Mouse (Mus musculus) midbrain, embryonic 12.5 days (tissue): ENCODE results near the gene Ifit3b. TPM values are rescaled to one million over a fixed set of nuclear protein-coding genes. Genes with fewer than 3 reads are reported as not detected.

Experiments used
- ATAC-seq: fragments of 200-750 bp; cut with Nextera tagmentation; 2 replicates; pipeline ENCODE4 v1.8.0; 2017; ENCODE audit warnings: low read depth, moderate TSS enrichment, moderate library complexity; ENCODE audit not compliant: low FRiP score
- H3K27ac ChIP-seq: fragments of 300-500 bp; sonication (generic); replicated peaks from 2 replicates; pipeline ENCODE4 v1.5.1; 2016; ENCODE audit warnings: mild to moderate bottlenecking
- H3K27me3 ChIP-seq: fragments of 300-500 bp; sonication (generic); 2 replicates; pipeline ENCODE4 v1.6.1; 2016; ENCODE audit warnings: mild to moderate bottlenecking
- H3K36me3 ChIP-seq: fragments of 300-500 bp; sonication (generic); 2 replicates; pipeline ENCODE4 v1.6.1; 2016
- H3K4me1 ChIP-seq: fragments of 300-500 bp; sonication (generic); 2 replicates; pipeline ENCODE4 v1.6.1; 2016
- H3K4me2 ChIP-seq: fragments of 300-500 bp; sonication (generic); replicated peaks from 2 replicates; pipeline ENCODE4 v1.6.1; 2016; ENCODE audit warnings: mild to moderate bottlenecking, moderate library complexity
- H3K4me3 ChIP-seq: fragments of 300-500 bp; sonication (generic); 2 replicates; pipeline ENCODE4 v1.5.1; 2016; ENCODE audit warnings: mild to moderate bottlenecking
- H3K9ac ChIP-seq: fragments of 300-500 bp; sonication (generic); replicated peaks from 2 replicates; pipeline ENCODE4 v1.6.1; 2016; ENCODE audit warnings: mild to moderate bottlenecking, moderate library complexity
- H3K9me3 ChIP-seq: fragments of 300-500 bp; sonication (generic); 2 replicates; pipeline ENCODE4 v1.6.1; 2016; ENCODE audit warnings: mild to moderate bottlenecking
- WGBS: fragments of 180-500 bp; shearing (Covaris S2); methylation state at CpG from one replicate; pipeline ENCODE4 v1.1.7; 2016; 5-methylcytosine and 5-hydroxymethylcytosine counted together
- polyA plus RNA-seq: library from polyadenylated mRNA; unstranded; fragments of >200 nt; fragmentation: Nextera tagmentation; extraction: Ambion mirVana; gene quantifications from 2 replicates; pipeline ENCODE4 v1.2.1, GENCODE M21; 2016

The Ifit3b gene
- polyA plus RNA-seq, 1 experiment from 2014 or later = 0.15 TPM

DNA sequence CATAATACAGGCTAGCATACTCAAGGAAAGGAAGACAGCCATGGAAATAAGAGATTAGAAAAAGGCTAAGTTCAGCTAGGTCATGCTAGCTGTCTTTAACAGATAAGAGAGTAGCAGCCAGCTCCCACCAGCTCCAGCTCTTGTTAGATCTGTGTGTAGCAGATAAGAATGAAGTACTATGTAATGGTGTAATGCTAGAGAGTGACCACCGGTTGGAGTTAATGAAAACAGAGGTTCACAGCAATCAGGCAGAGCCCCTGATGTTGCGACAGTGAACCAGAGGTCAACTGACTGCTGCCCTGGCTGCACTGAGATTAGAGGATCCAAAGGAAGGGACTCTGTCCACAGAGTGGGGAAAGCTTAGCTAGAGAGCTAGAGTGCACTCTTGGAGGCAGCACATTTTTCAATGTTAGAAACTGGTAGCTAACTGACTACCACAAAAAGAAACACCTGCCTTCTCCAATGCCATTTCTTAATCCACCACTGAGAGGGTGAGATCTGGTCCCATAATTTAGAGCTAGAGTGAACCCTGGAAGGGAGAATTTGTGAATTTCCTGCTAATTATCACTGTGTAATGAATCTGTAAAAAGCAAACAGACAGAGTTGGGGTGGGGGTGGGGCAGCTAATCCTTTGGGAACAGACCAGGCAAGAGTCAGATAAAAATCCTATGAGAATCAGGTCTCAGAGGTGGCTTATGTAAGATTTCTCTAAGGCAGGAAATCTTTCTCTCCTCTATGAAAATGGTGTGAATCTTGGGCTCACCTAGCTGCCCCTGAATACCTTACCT is 48.9 kb downstream of the Ifit3b start:
- H3K4me3 ChIP-seq = no peak overlapping the region
- H3K36me3 ChIP-seq = no peaks in the 10 kb centered on the region
- 24% methylated on average over 2 of the region's 2 CpGs for WGBS
- no peak overlapping the region for H3K9ac ChIP-seq
- H3K27ac ChIP-seq = no peak overlapping the region
- H3K4me2 ChIP-seq = no peak overlapping the region
- no peaks in the 10 kb centered on the region for H3K27me3 ChIP-seq
- H3K9me3 ChIP-seq = no peaks in the 10 kb centered on the region
- peak; percentile 27; the same call in 1 of the 2 replicates for ATAC-seq
- H3K4me1 ChIP-seq = no peaks in the 10 kb centered on the region

DNA sequence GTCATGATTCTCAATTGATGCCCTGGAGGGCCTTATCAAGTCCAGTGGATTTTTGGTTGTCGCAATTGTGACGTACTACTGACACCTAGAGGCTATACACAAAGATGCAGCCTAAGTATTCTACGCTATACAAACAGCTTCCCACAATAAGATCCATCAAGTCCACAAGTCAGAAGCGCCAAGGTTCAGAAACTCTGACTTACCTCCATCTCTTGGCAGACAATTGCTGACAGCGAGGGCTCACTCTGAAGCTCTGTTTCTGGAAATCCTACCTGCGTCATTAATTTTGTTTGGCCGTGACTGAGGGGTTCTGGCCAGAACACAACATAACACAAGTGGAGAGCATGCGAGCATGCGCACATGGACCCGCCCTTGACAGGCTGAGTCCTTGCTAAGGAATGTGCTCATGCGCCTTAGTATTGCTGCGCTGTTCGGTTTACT is 54.3 kb downstream of the Ifit3b start:
- WGBS = 24% methylated on average over 13 of the region's 13 CpGs

DNA sequence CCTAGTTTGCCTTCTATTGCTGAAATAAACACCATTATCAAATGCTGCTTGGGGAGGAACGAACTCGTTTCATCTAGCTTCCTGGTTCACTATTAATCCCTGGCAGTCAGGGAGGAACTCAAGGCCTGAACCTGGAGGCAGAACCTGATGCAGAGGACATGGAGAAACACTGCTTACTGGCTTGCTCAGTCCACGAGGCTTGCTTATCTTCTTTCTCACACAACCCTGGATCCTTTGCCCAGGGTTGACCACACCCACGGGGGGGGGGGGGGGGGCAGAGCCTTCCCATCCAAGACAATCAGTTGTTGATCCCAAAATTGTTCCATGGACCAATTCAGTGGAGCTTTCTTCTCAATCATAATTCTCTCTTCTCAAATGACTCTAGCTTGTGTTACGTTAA is 55.0 kb downstream of the Ifit3b start:
- H3K4me3 ChIP-seq = no peak overlapping the region
- no peaks in the 10 kb centered on the region for H3K36me3 ChIP-seq
- no peaks in the 10 kb centered on the region for H3K4me1 ChIP-seq
- H3K27ac ChIP-seq = no peak overlapping the region
- no peaks in the 10 kb centered on the region for H3K27me3 ChIP-seq
- no peak for ATAC-seq
- no peaks in the 10 kb centered on the region for H3K9me3 ChIP-seq
- H3K9ac ChIP-seq = no peak overlapping the region
- WGBS = 51% methylated on average over 5 of the region's 5 CpGs
- H3K4me2 ChIP-seq = peak overlapping the region; percentile 46; the same call in 1 of the 2 replicates

More for the DNA sequence above, 54.3 kb downstream of the Ifit3b start:
- Histone ChIP-seq H3K27me3 (no peaks in the 10 kb centered on the region), H3K4me3 (peak overlapping the region; percentile 27), H3K4me2 (peak overlapping the region; percentile 46), H3K27ac (no peak overlapping the region), H3K9ac (no peak overlapping the region), H3K9me3 (no peaks in the 10 kb centered on the region), H3K36me3 (no peaks in the 10 kb centered on the region), H3K4me1 (no peaks in the 10 kb centered on the region)
- ATAC-seq = peak; percentile 89

Other genes with a start within 250 kb of the Ifit3b start
- gene Ch25h, start 132.8 kb upstream of the Ifit3b start, polyA plus RNA-seq = 1.5 and 2.3 TPM in 2 replicates
- gene Lipa, start 80.5 kb upstream of the Ifit3b start, polyA plus RNA-seq = 23.0 and 25.3 TPM in 2 replicates
- gene Ifit2, start 57.3 kb upstream of the Ifit3b start, polyA plus RNA-seq = 4.3 and 5.2 TPM in 2 replicates
- gene Ifit3, start 24.4 kb upstream of the Ifit3b start, polyA plus RNA-seq = 0.38 and 1.2 TPM in 2 replicates
- 0.43 and 0.47 TPM in 2 replicates for gene Ifit1bl1, start 6.0 kb upstream of the Ifit3b start, polyA plus RNA-seq
- gene Ifit1bl2, start 32.8 kb downstream of the Ifit3b start, polyA plus RNA-seq = 0.27 TPM in 1 of 2 replicates, not detected in the other
- gene Ifit1, start 32.9 kb downstream of the Ifit3b start, polyA plus RNA-seq = 0.26 and 0.30 TPM in 2 replicates
- gene Slc16a12, start 139.3 kb downstream of the Ifit3b start, polyA plus RNA-seq = 3.1 and 3.6 TPM in 2 replicates